Mouse (Mus musculus): ENCODE results near the gene Naxe. TPM values are rescaled to one million over a fixed set of nuclear protein-coding genes. Genes with fewer than 3 reads are reported as not detected.

Gene Naxe
- total and polyA plus RNA-seq, 3 experiments, result 114 to 182 (median 165) TPM

- DNase-seq (ENCODE audit: low read depth, low spot score), result no peak
- Histone ChIP-seq H3K27me3 (ENCODE audit: control insufficient read depth in 1 of 2, insufficient read depth in 2 of 2, low read length in 2 of 2) (no peaks in the 10 kb centered on the region), H3K36me3 (ENCODE audit: control insufficient read depth in 1 of 2, insufficient read depth in 2 of 2, low read length in 2 of 2) (peaks cover 0 to 2% of the 10 kb centered on the region in 2 experiments; a peak in 2 of 4 replicates), H3K9me3 (replicated peaks; ENCODE audit: insufficient read depth, low read length) (no peaks in the 10 kb centered on the region), H3K9ac (ENCODE audit: control insufficient read depth, low read depth, low read length, poor library complexity, severe bottlenecking) (no peak overlapping the region), H3K27ac (ENCODE audit: control insufficient read depth, low read depth, low read length) (no peak overlapping the region), H3K4me1 (ENCODE audit: control insufficient read depth in 1 of 2, insufficient read depth in 2 of 2, low read length in 2 of 2) (no peaks in the 10 kb centered on the region), H3K79me2 (ENCODE audit: control insufficient read depth, insufficient read depth, low read length, poor library complexity) (no peaks in the 10 kb centered on the region), H3K4me3 (ENCODE audit: control insufficient read depth in 1 of 2, insufficient read depth in 1 of 2, low read depth in 2 of 2, low read length in 2 of 2) (no peak overlapping the region)
- no peak for TF ChIP-seq GABPA (IDR thresholded peaks at IDR 0.05; ENCODE audit: low read depth, low read length)
- no peak for TF ChIP-seq RCOR1 (IDR thresholded peaks at IDR 0.05; ENCODE audit: low read depth, low read length)
- TF ChIP-seq CHD2 (IDR thresholded peaks at IDR 0.05; ENCODE audit: low read length), result no peak
Measured at GRCm38 (mm10) chr3:88094126-88094525, 35.8 kb upstream of the Naxe start.

GRCm38 (mm10) chr3:88090616-88091015 lies 32.3 kb upstream of the Naxe start:
- Histone ChIP-seq H3K79me2 (ENCODE audit: control insufficient read depth, insufficient read depth, low read length, poor library complexity) (no peaks in the 10 kb centered on the region), H3K9me3 (replicated peaks; ENCODE audit: insufficient read depth, low read length) (no peaks in the 10 kb centered on the region), H3K4me3 (ENCODE audit: control insufficient read depth in 1 of 2, insufficient read depth in 1 of 2, low read depth in 2 of 2, low read length in 2 of 2) (no peak overlapping the region), H3K36me3 (ENCODE audit: control insufficient read depth in 1 of 2, insufficient read depth in 2 of 2, low read length in 2 of 2) (peaks cover 0 to 2% of the 10 kb centered on the region in 2 experiments; a peak in 2 of 4 replicates), H3K27ac (ENCODE audit: control insufficient read depth, low read depth, low read length) (no peak overlapping the region), H3K4me1 (ENCODE audit: control insufficient read depth in 1 of 2, insufficient read depth in 2 of 2, low read length in 2 of 2) (no peaks in the 10 kb centered on the region), H3K27me3 (ENCODE audit: control insufficient read depth in 1 of 2, insufficient read depth in 2 of 2, low read length in 2 of 2) (no peaks in the 10 kb centered on the region), H3K9ac (ENCODE audit: control insufficient read depth, low read depth, low read length, poor library complexity, severe bottlenecking) (no peak overlapping the region)
- TF ChIP-seq MAX (IDR thresholded peaks at IDR 0.05; ENCODE audit: low read length), result no peak
- no peak for DNase-seq (ENCODE audit: low read depth, low spot score)

DNA sequence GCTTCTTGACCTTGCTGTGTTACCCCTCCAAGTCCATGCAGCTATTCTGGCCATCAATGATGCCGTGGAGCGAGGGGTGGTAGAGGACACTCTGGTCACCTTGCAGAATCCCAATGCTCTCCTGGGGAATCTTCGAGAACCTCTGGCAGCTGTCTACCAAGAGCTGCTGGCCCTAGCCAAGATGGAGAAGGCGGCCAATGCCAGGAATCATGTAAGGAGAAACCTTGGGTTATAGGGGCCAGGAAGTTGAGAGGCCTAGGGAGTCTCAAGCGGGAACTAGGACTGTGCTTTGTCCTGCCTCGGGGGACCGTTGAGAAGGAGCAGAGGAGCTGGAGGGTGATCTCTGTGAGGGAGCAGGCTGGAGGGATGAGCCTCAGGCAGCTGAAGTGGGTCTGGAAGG lies 31.8 kb upstream of the Naxe start:
- Histone ChIP-seq H3K27me3 (ENCODE audit: control insufficient read depth in 1 of 2, insufficient read depth in 2 of 2, low read length in 2 of 2) (no peaks in the 10 kb centered on the region), H3K4me1 (ENCODE audit: control insufficient read depth in 1 of 2, insufficient read depth in 2 of 2, low read length in 2 of 2) (no peaks in the 10 kb centered on the region), H3K27ac (ENCODE audit: control insufficient read depth, low read depth, low read length) (no peak overlapping the region), H3K9ac (ENCODE audit: control insufficient read depth, low read depth, low read length, poor library complexity, severe bottlenecking) (no peak overlapping the region), H3K79me2 (ENCODE audit: control insufficient read depth, insufficient read depth, low read length, poor library complexity) (no peaks in the 10 kb centered on the region), H3K9me3 (replicated peaks; ENCODE audit: insufficient read depth, low read length) (no peaks in the 10 kb centered on the region), H3K36me3 (ENCODE audit: control insufficient read depth in 1 of 2, insufficient read depth in 2 of 2, low read length in 2 of 2) (peaks cover 0 to 2% of the 10 kb centered on the region in 2 experiments; a peak in 2 of 4 replicates), H3K4me3 (ENCODE audit: control insufficient read depth in 1 of 2, insufficient read depth in 1 of 2, low read depth in 2 of 2, low read length in 2 of 2) (no peak overlapping the region)
- no peak for DNase-seq (ENCODE audit: low read depth, low spot score)
- TF ChIP-seq BHLHE40 (IDR thresholded peaks at IDR 0.05; ENCODE audit: borderline replicate concordance, low read depth, low read length) (no peak), POLR2AphosphoS2 (IDR thresholded peaks at IDR 0.05; ENCODE audit: low read length) (no peak), NRF1 (IDR thresholded peaks at IDR 0.05; ENCODE audit: insufficient read depth, low read depth, low read length, poor library complexity, severe bottlenecking) (no peak), ETS1 (IDR thresholded peaks at IDR 0.05; ENCODE audit: low read depth, low read length) (no peak), HCFC1 (IDR thresholded peaks at IDR 0.05; ENCODE audit: low read depth, low read length) (no peak), USF1 (IDR thresholded peaks at IDR 0.05; ENCODE audit: low read depth, low read length) (no peak), MAFK (IDR thresholded peaks at IDR 0.05; ENCODE audit: borderline replicate concordance, low read depth, low read length) (no peak), RAD21 (IDR thresholded peaks at IDR 0.05; ENCODE audit: low read depth, low read length) (no peak), MAX (IDR thresholded peaks at IDR 0.05; ENCODE audit: low read length) (no peak), TBP (IDR thresholded peaks at IDR 0.05; ENCODE audit: low read depth, low read length) (no peak), CHD2 (IDR thresholded peaks at IDR 0.05; ENCODE audit: low read length) (no peak), ZMIZ1 (IDR thresholded peaks at IDR 0.05; ENCODE audit: low read depth, low read length) (no peak)

Measured in MEL (cell line).